Mouse (Mus musculus) erythroblast, embryonic 14.5 days (primary cell): ENCODE measurements around the gene Kif12. TPM values are rescaled to one million over a fixed set of nuclear protein-coding genes. Genes with fewer than 3 reads are reported as not detected.

ENCODE experiments used
- H3K27me3 ChIP-seq: 2 replicates; pipeline ENCODE4 v1.6.1; 2012; ENCODE audit warnings: inconsistent platforms; ENCODE audit not compliant: control insufficient read depth
- H3K36me3 ChIP-seq: 2 replicates; pipeline ENCODE4 v1.6.1; 2012; ENCODE audit warnings: mild to moderate bottlenecking, inconsistent platforms; ENCODE audit not compliant: control insufficient read depth
- H3K4me1 ChIP-seq: 2 replicates; pipeline ENCODE4 v1.6.1; 2012; ENCODE audit warnings: inconsistent platforms; ENCODE audit not compliant: control insufficient read depth
- H3K4me3 ChIP-seq: replicated peaks from 2 replicates; pipeline ENCODE3; 2012; ENCODE audit warnings: moderate library complexity, mild to moderate bottlenecking, inconsistent platforms
- H3K9me3 ChIP-seq: 2 replicates; pipeline ENCODE4 v1.6.1; 2012; ENCODE audit warnings: low read length, inconsistent platforms, mixed read lengths; ENCODE audit not compliant: control insufficient read depth
- GATA1 ChIP-seq: IDR thresholded peaks from 2 replicates; pipeline ENCODE4 v1.6.1; 2012; ENCODE audit warnings: low read length, inconsistent platforms, mixed read lengths
- TAL1 ChIP-seq: IDR thresholded peaks from 3 replicates; pipeline ENCODE4 v1.6.1; 2012; ENCODE audit warnings: low read length, inconsistent platforms, mixed read lengths
- polyA plus RNA-seq: library from polyadenylated mRNA; stranded (reverse); fragments of >175 nt; gene quantifications from 2 replicates; pipeline ENCODE4 v1.2.3, GENCODE M21; 2012

Gene Kif12
- polyA plus RNA-seq, 1 experiment = not detected

DNA sequence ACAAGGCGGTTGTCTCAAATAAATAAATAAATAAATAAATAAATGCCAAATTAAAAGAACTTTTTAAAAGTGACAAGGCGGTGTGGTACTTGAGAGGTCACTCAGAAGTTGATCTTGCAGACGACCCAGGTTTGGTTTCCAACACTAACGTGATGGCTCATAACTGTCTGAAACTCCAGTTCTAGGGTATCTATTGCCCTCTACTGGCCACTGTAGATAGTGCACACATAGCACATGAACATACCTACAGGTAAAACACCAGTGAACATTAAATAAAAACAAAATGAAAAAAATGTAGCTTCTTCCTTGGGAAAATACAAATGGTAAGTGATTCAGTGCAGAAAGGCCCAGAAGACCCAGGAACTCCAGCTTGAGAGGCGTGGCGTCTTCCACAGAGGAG is 24.7 kb downstream of the Kif12 start:
- H3K4me3 ChIP-seq = no peak overlapping the region
- H3K36me3 ChIP-seq = peaks cover 11% of the 10 kb centered on the region; the same call in 1 of the 2 replicates
- H3K9me3 ChIP-seq = peaks cover 24% of the 10 kb centered on the region
- H3K27me3 ChIP-seq = no peaks in the 10 kb centered on the region
- TF ChIP-seq TAL1 = no peak
- no peak for TF ChIP-seq GATA1
- no peaks in the 10 kb centered on the region for H3K4me1 ChIP-seq

DNA sequence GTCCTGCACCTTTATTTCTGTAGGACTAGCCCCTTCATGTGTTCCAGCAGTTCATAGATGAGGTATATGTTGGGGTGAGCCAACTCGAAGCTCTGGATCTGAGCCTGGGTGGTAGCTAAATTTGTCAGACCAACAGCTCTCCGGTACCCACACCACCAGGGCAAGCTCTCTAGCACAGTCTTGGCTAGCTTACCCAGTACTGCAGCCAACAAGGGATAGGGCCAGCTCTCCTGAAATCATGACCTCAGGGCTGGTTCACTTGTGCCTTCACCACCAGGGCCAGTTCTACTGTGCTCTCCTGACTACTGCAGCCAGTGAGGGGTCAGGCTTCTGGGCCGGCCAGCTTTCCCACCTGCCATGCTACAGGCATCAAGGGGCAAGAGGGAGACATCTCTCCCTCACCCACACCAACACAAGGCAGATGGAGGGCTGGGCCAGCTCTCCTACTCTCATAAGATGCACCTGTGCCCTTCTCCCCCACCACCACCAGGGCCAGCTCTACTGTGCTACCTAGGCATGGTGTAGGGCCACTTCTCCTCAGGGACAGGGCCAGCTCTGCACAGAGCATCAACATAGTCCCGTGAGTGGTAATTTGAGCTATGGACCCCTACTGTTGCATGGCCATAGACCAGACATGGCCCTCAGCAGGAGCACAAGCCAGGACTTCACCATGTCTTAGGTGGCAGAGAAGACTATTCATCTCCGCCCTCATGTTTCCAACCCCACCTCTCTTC is 41.9 kb downstream of the Kif12 start:
- Histone ChIP-seq H3K4me3 (no peak overlapping the region), H3K36me3 (peaks cover 7% of the 10 kb centered on the region; the same call in 1 of the 2 replicates), H3K9me3 (peaks cover 12% of the 10 kb centered on the region; the same call in 1 of the 2 replicates), H3K4me1 (no peaks in the 10 kb centered on the region), H3K27me3 (no peaks in the 10 kb centered on the region)
- TF ChIP-seq GATA1 (no peak), TAL1 (no peak)

DNA sequence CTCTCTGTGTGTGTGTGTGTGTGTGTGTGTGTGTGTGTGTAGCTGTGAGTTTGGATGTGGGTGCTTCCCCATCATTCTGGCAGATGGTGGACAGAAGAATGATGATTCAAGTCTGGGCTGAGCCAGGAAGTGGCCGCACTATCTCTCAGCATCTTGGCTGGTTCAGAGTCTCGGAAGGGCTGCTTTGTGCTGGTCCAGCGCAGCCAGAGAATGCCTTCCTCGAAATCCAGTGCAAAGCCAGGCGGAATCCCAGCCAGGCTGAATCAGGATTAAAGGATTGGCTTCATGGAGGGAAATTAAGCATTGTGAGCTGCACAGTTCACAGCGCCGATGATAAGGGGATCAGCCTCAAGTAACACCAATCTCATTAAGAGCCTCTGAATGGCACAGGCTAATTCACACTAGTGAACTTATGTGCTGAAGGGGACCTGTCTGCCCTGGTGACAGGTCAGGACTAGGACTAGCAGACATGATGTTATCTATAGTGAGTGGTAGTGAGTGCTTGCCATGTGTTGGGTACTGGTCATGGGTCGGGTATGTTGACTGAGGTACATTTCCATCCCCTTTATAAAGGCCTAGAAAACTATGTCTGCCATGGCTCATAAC is 47.0 kb downstream of the Kif12 start:
- no peaks in the 10 kb centered on the region for H3K4me1 ChIP-seq

DNA sequence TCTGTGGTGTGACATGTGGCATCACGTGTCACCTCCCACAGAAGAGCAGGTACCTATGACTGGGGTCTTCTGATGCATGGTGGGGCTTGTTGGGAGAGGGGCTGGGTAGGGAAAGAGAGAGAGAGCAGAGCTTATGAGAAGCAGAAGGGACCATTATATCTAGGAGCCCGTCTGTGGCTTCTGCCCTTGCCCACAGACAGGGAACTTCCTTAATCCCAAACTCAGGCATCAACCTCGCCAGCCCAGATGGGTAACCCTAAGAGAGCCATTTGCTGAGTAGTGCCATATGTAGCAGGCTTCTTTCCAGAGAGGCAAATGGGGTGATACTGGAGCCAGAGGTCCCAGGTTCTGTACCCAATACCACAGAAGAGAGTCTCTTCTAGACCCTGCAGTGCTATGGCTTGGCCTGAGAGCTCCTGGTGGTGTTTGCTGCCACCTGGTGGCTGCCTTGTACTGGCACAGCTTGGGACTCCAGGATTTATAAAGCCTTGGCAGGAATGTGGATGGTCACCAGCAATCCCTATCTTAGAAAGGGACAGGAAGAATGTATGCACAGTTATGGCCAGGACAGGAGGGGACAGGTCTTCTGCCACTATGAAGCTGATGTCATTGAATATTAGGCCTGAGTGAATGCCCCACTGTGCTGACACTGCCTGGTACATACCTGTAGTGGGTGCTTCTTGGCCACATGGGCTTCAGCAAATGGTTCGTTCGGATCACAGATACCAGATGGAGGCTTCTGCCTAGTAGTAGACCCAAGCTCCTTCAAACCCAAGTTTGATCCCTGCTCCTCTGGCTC is 53.1 kb downstream of the Kif12 start:
- H3K9me3 ChIP-seq = peaks cover 5% of the 10 kb centered on the region
- TF ChIP-seq GATA1 (no peak), TAL1 (no peak)
- H3K4me1 ChIP-seq = no peaks in the 10 kb centered on the region
- H3K4me3 ChIP-seq = no peak overlapping the region
- peaks cover 6% of the 10 kb centered on the region; the same call in 1 of the 2 replicates for H3K36me3 ChIP-seq
- no peaks in the 10 kb centered on the region for H3K27me3 ChIP-seq

More for the DNA sequence above, 47.0 kb downstream of the Kif12 start:
- H3K27me3 ChIP-seq = no peaks in the 10 kb centered on the region
- no peak for TF ChIP-seq TAL1
- no peak for TF ChIP-seq GATA1
- H3K36me3 ChIP-seq = peaks cover 3% of the 10 kb centered on the region; the same call in 1 of the 2 replicates
- H3K9me3 ChIP-seq = peaks cover 5% of the 10 kb centered on the region
- no peak overlapping the region for H3K4me3 ChIP-seq

Other genes starting within 250 kb of the Kif12 start
- gene Zfp618, start 206.6 kb downstream of the Kif12 start, polyA plus RNA-seq = under 0.01 TPM in 1 of 2 replicates, not detected in the other
- 0.25 and 0.71 TPM in 2 replicates for gene Ambp, start 17.3 kb downstream of the Kif12 start, polyA plus RNA-seq
- 0.01 TPM in 1 of 2 replicates, not detected in the other for gene Col27a1, start 41.9 kb upstream of the Kif12 start, polyA plus RNA-seq
- gene Orm1, start 172.4 kb upstream of the Kif12 start, polyA plus RNA-seq = not detected in 2 replicates
- not detected in 2 replicates for gene Orm3, start 184.0 kb upstream of the Kif12 start, polyA plus RNA-seq
- gene Orm2, start 190.3 kb upstream of the Kif12 start, polyA plus RNA-seq = not detected in 2 replicates
- 1.3 and 1.6 TPM in 2 replicates for gene Akna, start 231.2 kb upstream of the Kif12 start, polyA plus RNA-seq